Mouse (Mus musculus): ENCODE measurements around the gene Arid4b.

DNA sequence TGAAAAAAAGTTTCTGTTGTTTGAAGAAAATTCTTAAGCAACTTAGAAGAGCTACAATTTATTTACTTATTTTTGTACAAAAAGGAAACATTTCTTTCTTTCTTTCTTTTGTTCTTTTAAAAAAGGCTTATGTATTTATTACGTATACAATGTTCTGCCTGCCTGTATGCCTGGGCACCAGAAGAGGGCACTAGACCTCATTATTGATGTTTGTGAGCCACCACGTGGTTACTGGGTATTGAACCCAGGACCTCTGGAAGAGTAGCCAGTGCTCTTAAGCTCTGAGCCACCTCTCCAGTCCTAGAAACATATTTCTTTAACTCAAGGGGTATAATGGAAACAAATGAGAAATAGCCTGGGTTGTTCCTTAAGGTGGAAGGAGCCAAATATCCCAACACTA is 182.9 kb downstream of the Arid4b start:
- TF ChIP-seq EP300 (IDR thresholded peaks at IDR 0.05; ENCODE audit: insufficient read depth, low read depth, low read length) (no peak), POLR2A (IDR thresholded peaks at IDR 0.05; ENCODE audit: insufficient read depth, low read length) (no peak)
